Mouse (Mus musculus) stomach, embryonic 16.5 days (tissue): ENCODE measurements around the gene Cd44. TPM values are rescaled to one million over a fixed set of nuclear protein-coding genes. Genes with fewer than 3 reads are reported as not detected.

Source experiments
- ATAC-seq: fragments of 200-750 bp; cut with Nextera tagmentation; 2 replicates; pipeline ENCODE4 v1.8.0; 2017; ENCODE audit warnings: moderate number of reproducible peaks, moderate TSS enrichment; ENCODE audit not compliant: insufficient read depth, low FRiP score
- H3K27ac ChIP-seq: fragments of 300-500 bp; sonication (generic); 2 replicates; pipeline ENCODE4 v1.5.1; 2014; ENCODE audit warnings: low read length
- H3K27me3 ChIP-seq: fragments of 300-500 bp; sonication (generic); 2 replicates; pipeline ENCODE4 v1.6.1; 2014; ENCODE audit warnings: low read length, control low read depth, mixed read lengths; ENCODE audit not compliant: control insufficient read depth, insufficient read depth
- H3K36me3 ChIP-seq: fragments of 300-500 bp; sonication (generic); 2 replicates; pipeline ENCODE4 v1.6.1; 2014; ENCODE audit warnings: low read length; ENCODE audit not compliant: control insufficient read depth, insufficient read depth
- H3K4me1 ChIP-seq: fragments of 300-500 bp; sonication (generic); 2 replicates; pipeline ENCODE4 v1.6.1; 2014; ENCODE audit warnings: low read length, control low read depth, mixed read lengths; ENCODE audit not compliant: control insufficient read depth, insufficient read depth
- H3K4me2 ChIP-seq: fragments of 300-500 bp; sonication (generic); 2 replicates; pipeline ENCODE4 v1.6.1; 2014; ENCODE audit warnings: low read depth, low read length, mixed read lengths
- H3K4me3 ChIP-seq: fragments of 300-500 bp; sonication (generic); replicated peaks from 2 replicates; pipeline ENCODE4 v1.5.1; 2014; ENCODE audit warnings: mild to moderate bottlenecking, low read length
- H3K9ac ChIP-seq: fragments of 300-500 bp; sonication (generic); 2 replicates; pipeline ENCODE4 v1.6.1; 2014; ENCODE audit warnings: low read length
- H3K9me3 ChIP-seq: fragments of 300-500 bp; sonication (generic); replicated peaks from 2 replicates; pipeline ENCODE4 v1.6.1; 2016; ENCODE audit warnings: low read length, control low read depth; ENCODE audit not compliant: control insufficient read depth
- WGBS: fragments of 180-500 bp; shearing (Covaris S2); extraction: QIAGEN DNeasy Blood & Tissue Kit; methylation state at CpG from one replicate; pipeline ENCODE4 v1.1.7; 2014; 5-methylcytosine and 5-hydroxymethylcytosine counted together
- polyA plus RNA-seq: library from polyadenylated mRNA; unstranded; fragments of >200 nt; fragmentation: Nextera tagmentation; extraction: Ambion mirVana; gene quantifications from 2 replicates; pipeline ENCODE4 v1.2.1, GENCODE M21; 2015

Cd44 gene
- polyA plus RNA-seq, 1 experiment from 2014 or later, result 26.5 TPM

- Histone ChIP-seq H3K4me3 (no peak overlapping the region), H3K9me3 (no peaks in the 10 kb centered on the region), H3K27me3 (no peaks in the 10 kb centered on the region), H3K4me2 (no peak overlapping the region), H3K9ac (no peak overlapping the region), H3K4me1 (peaks cover 17% of the 10 kb centered on the region), H3K27ac (no peak overlapping the region), H3K36me3 (no peaks in the 10 kb centered on the region)
- 87% methylated on average over 6 of the region's 6 CpGs for WGBS
- no peak for ATAC-seq
Observed at GRCm38 (mm10) chr2:102886306-102886935, 15.0 kb downstream of the Cd44 start.

GRCm38 (mm10) chr2:102882597-102883272 is 18.7 kb downstream of the Cd44 start:
- Histone ChIP-seq H3K4me3 (no peak overlapping the region), H3K27ac (peak overlapping the region; percentile 84), H3K4me2 (no peak overlapping the region), H3K36me3 (no peaks in the 10 kb centered on the region), H3K4me1 (peaks cover 17% of the 10 kb centered on the region), H3K9ac (no peak overlapping the region), H3K27me3 (no peaks in the 10 kb centered on the region), H3K9me3 (no peaks in the 10 kb centered on the region)
- peak; percentile 35; the same call in 1 of the 2 replicates for ATAC-seq
- 20% methylated on average over 6 of the region's 6 CpGs for WGBS

- Histone ChIP-seq H3K4me3 (no peak overlapping the region), H3K9me3 (no peaks in the 10 kb centered on the region), H3K4me1 (peaks cover 17% of the 10 kb centered on the region), H3K27me3 (no peaks in the 10 kb centered on the region), H3K27ac (peak overlapping the region; percentile 84), H3K36me3 (no peaks in the 10 kb centered on the region), H3K9ac (0 out of 2 replicates have a peak overlapping the region, but pooled peaks have one; percentile 28), H3K4me2 (no peak overlapping the region)
- ATAC-seq, result peak; percentile 48
- 45% methylated on average over 8 of the region's 8 CpGs for WGBS
Observed at GRCm38 (mm10) chr2:102882004-102882588, 19.4 kb downstream of the Cd44 start.

GRCm38 (mm10) chr2:102878513-102878912 is 23.0 kb downstream of the Cd44 start:
- H3K9ac ChIP-seq, result no peak overlapping the region
- ATAC-seq, result no peak
- H3K4me2 ChIP-seq, result no peak overlapping the region
- H3K27ac ChIP-seq, result no peak overlapping the region
- WGBS, result 64% methylated on average over 2 of the region's 2 CpGs
- H3K27me3 ChIP-seq, result no peaks in the 10 kb centered on the region
- no peak overlapping the region for H3K4me3 ChIP-seq
- no peaks in the 10 kb centered on the region for H3K36me3 ChIP-seq
- H3K4me1 ChIP-seq, result peaks cover 17% of the 10 kb centered on the region
- no peaks in the 10 kb centered on the region for H3K9me3 ChIP-seq

- ATAC-seq, result no peak
Observed at GRCm38 (mm10) chr2:102877463-102877862, 24.0 kb downstream of the Cd44 start.

GRCm38 (mm10) chr2:102876141-102876540 is 25.3 kb downstream of the Cd44 start:
- ATAC-seq, result no peak
- 55% methylated on average over 1 of the region's 1 CpGs for WGBS
- no peaks in the 10 kb centered on the region for H3K36me3 ChIP-seq
- H3K9ac ChIP-seq, result no peak overlapping the region
- H3K4me1 ChIP-seq, result no peaks in the 10 kb centered on the region
- no peaks in the 10 kb centered on the region for H3K27me3 ChIP-seq
- H3K4me3 ChIP-seq, result no peak overlapping the region
- H3K4me2 ChIP-seq, result no peak overlapping the region
- no peak overlapping the region for H3K27ac ChIP-seq
- H3K9me3 ChIP-seq, result no peaks in the 10 kb centered on the region

More at GRCm38 (mm10) chr2:102877463-102877862, 24.0 kb downstream of the Cd44 start:
- no peak overlapping the region for H3K4me2 ChIP-seq
- no peak overlapping the region for H3K27ac ChIP-seq
- H3K4me3 ChIP-seq, result no peak overlapping the region
- WGBS, result 95% methylated on average over 4 of the region's 4 CpGs
- H3K9me3 ChIP-seq, result no peaks in the 10 kb centered on the region
- no peaks in the 10 kb centered on the region for H3K27me3 ChIP-seq
- H3K9ac ChIP-seq, result no peak overlapping the region
- H3K4me1 ChIP-seq, result peaks cover 8% of the 10 kb centered on the region
- H3K36me3 ChIP-seq, result no peaks in the 10 kb centered on the region

GRCm38 (mm10) chr2:102873848-102874247 is 27.6 kb downstream of the Cd44 start:
- H3K4me1 ChIP-seq, result no peaks in the 10 kb centered on the region
- no peak for ATAC-seq

GRCm38 (mm10) chr2:102873194-102873593 is 28.3 kb downstream of the Cd44 start:
- 93% methylated on average over 4 of the region's 4 CpGs for WGBS
- ATAC-seq, result no peak
- H3K9me3 ChIP-seq, result no peaks in the 10 kb centered on the region
- no peaks in the 10 kb centered on the region for H3K36me3 ChIP-seq
- H3K4me2 ChIP-seq, result no peak overlapping the region
- H3K4me3 ChIP-seq, result no peak overlapping the region
- no peaks in the 10 kb centered on the region for H3K27me3 ChIP-seq
- no peak overlapping the region for H3K27ac ChIP-seq
- H3K4me1 ChIP-seq, result no peaks in the 10 kb centered on the region
- H3K9ac ChIP-seq, result no peak overlapping the region

More at GRCm38 (mm10) chr2:102873848-102874247, 27.6 kb downstream of the Cd44 start:
- no peak overlapping the region for H3K9ac ChIP-seq
- H3K36me3 ChIP-seq, result no peaks in the 10 kb centered on the region
- no peak overlapping the region for H3K27ac ChIP-seq
- H3K9me3 ChIP-seq, result no peaks in the 10 kb centered on the region
- H3K4me3 ChIP-seq, result no peak overlapping the region
- 58% methylated on average over 4 of the region's 4 CpGs for WGBS
- no peak overlapping the region for H3K4me2 ChIP-seq
- H3K27me3 ChIP-seq, result no peaks in the 10 kb centered on the region

GRCm38 (mm10) chr2:102872436-102872835 is 29.0 kb downstream of the Cd44 start:
- Histone ChIP-seq H3K4me1 (peaks cover 3% of the 10 kb centered on the region), H3K4me2 (no peak overlapping the region), H3K27ac (no peak overlapping the region), H3K36me3 (no peaks in the 10 kb centered on the region), H3K9me3 (no peaks in the 10 kb centered on the region), H3K27me3 (no peaks in the 10 kb centered on the region), H3K4me3 (no peak overlapping the region), H3K9ac (no peak overlapping the region)
- no peak for ATAC-seq
- 86% methylated on average over 2 of the region's 2 CpGs for WGBS
